Mouse (Mus musculus) lung, embryonic 15.5 days (tissue): ENCODE data around the gene Fgfr4. TPM values are rescaled to one million over a fixed set of nuclear protein-coding genes. Genes with fewer than 3 reads are reported as not detected.

Experiments used
- ATAC-seq: fragments of 200-750 bp; cut with Nextera tagmentation; 2 replicates; pipeline ENCODE4 v1.8.0; 2017; ENCODE audit warnings: moderate number of reproducible peaks, borderline replicate concordance; ENCODE audit not compliant: low FRiP score, low TSS enrichment; ENCODE audit errors: extremely low read depth
- H3K27ac ChIP-seq: fragments of 300-500 bp; sonication (generic); 2 replicates; pipeline ENCODE4 v1.5.1; 2015; ENCODE audit warnings: moderate library complexity, mild to moderate bottlenecking, inconsistent platforms
- H3K27me3 ChIP-seq: fragments of 300-500 bp; sonication (generic); 2 replicates; pipeline ENCODE4 v1.6.1; 2015; ENCODE audit warnings: inconsistent platforms
- H3K36me3 ChIP-seq: fragments of 300-500 bp; sonication (generic); 2 replicates; pipeline ENCODE4 v1.6.1; 2015; ENCODE audit warnings: inconsistent platforms
- H3K4me1 ChIP-seq: fragments of 300-500 bp; sonication (generic); 2 replicates; pipeline ENCODE4 v1.6.1; 2015; ENCODE audit warnings: inconsistent platforms
- H3K4me2 ChIP-seq: fragments of 300-500 bp; sonication (generic); 2 replicates; pipeline ENCODE4 v1.6.1; 2015; ENCODE audit warnings: inconsistent platforms, mild to moderate bottlenecking, moderate library complexity
- H3K4me3 ChIP-seq: fragments of 300-500 bp; sonication (generic); 2 replicates; pipeline ENCODE4 v1.5.1; 2015; ENCODE audit warnings: mild to moderate bottlenecking, inconsistent platforms
- H3K9ac ChIP-seq: fragments of 300-500 bp; sonication (generic); 2 replicates; pipeline ENCODE4 v1.6.1; 2015; ENCODE audit warnings: inconsistent platforms
- H3K9me3 ChIP-seq: fragments of 300-500 bp; sonication (generic); 2 replicates; pipeline ENCODE4 v1.6.1; 2016; ENCODE audit warnings: inconsistent platforms
- WGBS: fragments of 180-500 bp; shearing (Covaris S2); methylation state at CpG from one replicate; pipeline ENCODE4 v1.1.7; 2015; 5-methylcytosine and 5-hydroxymethylcytosine counted together
- polyA plus RNA-seq: library from polyadenylated mRNA; unstranded; fragments of >200 nt; fragmentation: Nextera tagmentation; extraction: Ambion mirVana; gene quantifications from 2 replicates; pipeline ENCODE4 v1.2.1, GENCODE M21; 2015

The Fgfr4 gene
- polyA plus RNA-seq, 1 experiment from 2014 or later, result 19.9 TPM

- Histone ChIP-seq H3K9me3 (no peaks in the 10 kb centered on the region), H3K36me3 (no peaks in the 10 kb centered on the region), H3K27me3 (no peaks in the 10 kb centered on the region), H3K4me2 (no peak overlapping the region), H3K9ac (no peak overlapping the region), H3K4me3 (no peak overlapping the region), H3K4me1 (no peaks in the 10 kb centered on the region), H3K27ac (no peak overlapping the region)
- no peak for ATAC-seq
- WGBS, result 44% methylated on average over 9 of the region's 9 CpGs
These were observed 51.3 kb downstream of the Fgfr4 start for GRCm38 (mm10) chr13:55203740-55204139.

- Histone ChIP-seq H3K36me3 (no peaks in the 10 kb centered on the region), H3K9me3 (no peaks in the 10 kb centered on the region), H3K4me1 (peaks cover 4% of the 10 kb centered on the region), H3K27ac (no peak overlapping the region), H3K27me3 (no peaks in the 10 kb centered on the region), H3K4me3 (no peak overlapping the region), H3K4me2 (no peak overlapping the region), H3K9ac (no peak overlapping the region)
- ATAC-seq, result no peak
- WGBS, result 78% methylated on average over 7 of the region's 11 CpGs
These were observed 52.4 kb downstream of the Fgfr4 start for GRCm38 (mm10) chr13:55204667-55205389.

- H3K4me3 ChIP-seq, result no peak overlapping the region
- WGBS, result 86% methylated on average over 6 of the region's 6 CpGs
These were observed 53.2 kb downstream of the Fgfr4 start for GRCm38 (mm10) chr13:55205448-55206205.

GRCm38 (mm10) chr13:55208837-55209648 lies 56.6 kb downstream of the Fgfr4 start:
- Histone ChIP-seq H3K4me3 (no peak overlapping the region), H3K4me1 (peaks cover 25% of the 10 kb centered on the region), H3K9me3 (no peaks in the 10 kb centered on the region), H3K9ac (no peak overlapping the region), H3K27me3 (no peaks in the 10 kb centered on the region), H3K36me3 (peaks cover 7% of the 10 kb centered on the region), H3K4me2 (no peak overlapping the region), H3K27ac (0 out of 2 replicates have a peak overlapping the region, but pooled peaks have one; percentile 98)
- WGBS, result 72% methylated on average over 13 of the region's 13 CpGs
- ATAC-seq, result no peak

More at GRCm38 (mm10) chr13:55205448-55206205, 53.2 kb downstream of the Fgfr4 start:
- Histone ChIP-seq H3K4me1 (peaks cover 8% of the 10 kb centered on the region), H3K36me3 (no peaks in the 10 kb centered on the region), H3K4me2 (no peak overlapping the region), H3K9ac (no peak overlapping the region), H3K27ac (no peak overlapping the region), H3K27me3 (no peaks in the 10 kb centered on the region), H3K9me3 (no peaks in the 10 kb centered on the region)
- no peak for ATAC-seq

- WGBS, result 36% methylated on average over 31 of the region's 31 CpGs
- 0 out of 2 replicates have a peak, but pooled peaks have one; percentile 0 for ATAC-seq
- Histone ChIP-seq H3K4me2 (peak within 1 kb of the TSS; percentile 86), H3K27me3 (no peaks in the 10 kb centered on the region), H3K4me1 (peaks cover 32% of the 10 kb centered on the region), H3K4me3 (peak within 1 kb of the TSS; percentile 71), H3K9me3 (no peaks in the 10 kb centered on the region), H3K27ac (peak within 1 kb of the TSS; percentile 98), H3K9ac (peak within 1 kb of the TSS; percentile 90), H3K36me3 (peaks cover 14% of the 10 kb centered on the region)
These were observed 57.3 kb downstream of the Fgfr4 start, which contains the start of gene Nsd1 for GRCm38 (mm10) chr13:55209649-55210192. Gene Nsd1 (plus strand): TSS chr13:55209782.

DNA sequence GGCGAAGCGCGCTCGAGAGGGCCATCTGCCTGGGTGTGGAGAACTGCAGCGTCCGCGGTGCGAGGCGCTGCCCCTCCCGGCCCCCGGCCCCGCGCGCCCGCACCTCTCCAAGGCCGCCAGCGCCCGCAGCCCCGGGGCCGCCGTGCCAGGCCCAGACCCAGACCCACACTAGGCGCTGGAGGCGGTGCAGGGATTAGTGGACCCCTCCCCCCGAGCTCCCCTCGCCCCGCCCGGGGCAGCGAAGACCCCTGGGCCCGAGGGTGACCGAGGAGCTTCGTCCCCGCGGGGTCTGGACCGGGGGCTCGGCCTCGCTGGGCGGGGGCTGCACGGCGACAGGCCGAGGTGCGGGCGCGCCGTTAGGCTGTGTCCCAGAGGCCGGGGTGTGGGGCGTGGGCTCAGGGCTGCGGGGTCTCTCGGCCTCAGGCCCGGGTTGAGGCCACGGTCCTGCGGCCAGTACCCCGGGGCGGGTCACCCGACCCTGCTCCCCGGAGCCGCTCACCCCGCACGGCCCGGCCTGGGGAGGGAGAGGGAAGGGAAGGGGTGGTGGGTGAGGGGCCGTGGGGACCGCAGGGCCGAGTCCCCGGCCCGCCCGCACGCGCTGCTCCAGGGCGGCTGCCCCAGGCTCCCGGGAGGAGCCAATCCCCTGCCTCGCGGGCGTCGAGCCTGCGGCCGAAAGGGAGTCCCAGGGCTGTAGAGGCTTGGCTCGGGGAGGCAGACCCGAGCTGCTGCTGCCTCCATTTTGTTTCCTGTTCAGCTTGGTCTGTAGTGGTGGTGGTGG lies 57.9 kb downstream of the Fgfr4 start:
- WGBS, result under 1% methylated on average over 49 of the region's 77 CpGs
- H3K27ac ChIP-seq, result peak overlapping the region; percentile 98

GRCm38 (mm10) chr13:55210971-55211220 lies 58.5 kb downstream of the Fgfr4 start:
- H3K4me2 ChIP-seq, result peak overlapping the region; percentile 86
- H3K9ac ChIP-seq, result peak overlapping the region; percentile 90
- ATAC-seq, result peak; percentile 62; the same call in 1 of the 2 replicates
- 1% methylated on average over 17 of the region's 17 CpGs for WGBS
- peaks cover 42% of the 10 kb centered on the region for H3K4me1 ChIP-seq
- peak overlapping the region; percentile 98 for H3K27ac ChIP-seq
- H3K4me3 ChIP-seq, result peak overlapping the region; percentile 71
- no peaks in the 10 kb centered on the region for H3K27me3 ChIP-seq
- no peaks in the 10 kb centered on the region for H3K9me3 ChIP-seq
- peaks cover 20% of the 10 kb centered on the region for H3K36me3 ChIP-seq

More for the DNA sequence above, 57.9 kb downstream of the Fgfr4 start:
- Histone ChIP-seq H3K36me3 (peaks cover 16% of the 10 kb centered on the region), H3K27me3 (no peaks in the 10 kb centered on the region), H3K9me3 (no peaks in the 10 kb centered on the region), H3K9ac (peak overlapping the region; percentile 90), H3K4me1 (peaks cover 36% of the 10 kb centered on the region), H3K4me2 (peak overlapping the region; percentile 86), H3K4me3 (peak overlapping the region; percentile 71)
- ATAC-seq, result peak; percentile 58

GRCm38 (mm10) chr13:55211221-55212010 lies 59.0 kb downstream of the Fgfr4 start:
- Histone ChIP-seq H3K27ac (peak overlapping the region; percentile 98), H3K27me3 (no peaks in the 10 kb centered on the region), H3K4me3 (peak overlapping the region; percentile 71), H3K4me2 (peak overlapping the region; percentile 86), H3K4me1 (peaks cover 47% of the 10 kb centered on the region), H3K9me3 (no peaks in the 10 kb centered on the region), H3K9ac (peak overlapping the region; percentile 90), H3K36me3 (peaks cover 26% of the 10 kb centered on the region)
- 1% methylated on average over 33 of the region's 93 CpGs for WGBS
- peak; percentile 83 for ATAC-seq

DNA sequence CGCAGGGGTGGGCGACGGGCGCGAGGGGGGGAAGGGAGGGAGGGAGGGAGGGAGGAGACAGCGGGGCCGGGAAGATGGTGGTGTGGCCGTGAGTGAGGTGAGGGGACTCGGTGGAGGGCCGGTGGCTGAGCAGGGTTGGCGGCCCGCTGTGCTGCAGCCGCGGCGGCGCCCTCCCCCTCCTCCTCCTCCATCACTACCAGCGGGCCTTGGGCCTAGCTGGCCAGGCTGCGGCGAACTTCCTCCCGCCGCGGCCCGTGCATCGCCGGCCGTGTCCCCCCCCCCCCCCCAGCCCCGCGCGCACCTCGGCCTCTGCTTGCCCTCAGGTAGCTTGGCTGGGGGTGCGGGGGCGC lies 59.5 kb downstream of the Fgfr4 start:
- 0% methylated on average over 5 of the region's 32 CpGs for WGBS
- Histone ChIP-seq H3K9me3 (no peaks in the 10 kb centered on the region), H3K4me2 (peak overlapping the region; percentile 86), H3K36me3 (peaks cover 29% of the 10 kb centered on the region), H3K4me3 (peak overlapping the region; percentile 71), H3K4me1 (peaks cover 47% of the 10 kb centered on the region), H3K9ac (peak overlapping the region; percentile 90), H3K27me3 (no peaks in the 10 kb centered on the region), H3K27ac (peak overlapping the region; percentile 98)
- peak; percentile 28 for ATAC-seq

GRCm38 (mm10) chr13:55212361-55213137 lies 60.1 kb downstream of the Fgfr4 start:
- Histone ChIP-seq H3K27me3 (no peaks in the 10 kb centered on the region), H3K9me3 (no peaks in the 10 kb centered on the region), H3K9ac (peak overlapping the region; percentile 90), H3K4me2 (peak overlapping the region; percentile 86), H3K36me3 (peaks cover 35% of the 10 kb centered on the region), H3K4me1 (peaks cover 47% of the 10 kb centered on the region), H3K4me3 (peak overlapping the region; percentile 71), H3K27ac (peak overlapping the region; percentile 98)
- no peak for ATAC-seq
- WGBS, result under 1% methylated on average over 56 of the region's 58 CpGs
